Mouse (Mus musculus) lung, postnatal 0 days (tissue): ENCODE results near the gene Rxrg. TPM values are rescaled to one million over a fixed set of nuclear protein-coding genes. Genes with fewer than 3 reads are reported as not detected.

Experiments
- ATAC-seq: fragments of 200-750 bp; cut with Nextera tagmentation; 2 replicates; pipeline ENCODE4 v1.8.0; 2017; ENCODE audit warnings: moderate library complexity
- DNase-seq: peaks from one replicate; pipeline ENCODE4 v3.0.0-alpha.2; 2016; ENCODE audit warnings: low spot score
- H3K27ac ChIP-seq: fragments of 300-500 bp; sonication (generic); 2 replicates; pipeline ENCODE4 v1.5.1; 2014; ENCODE audit warnings: antibody characterized with exemption, mild to moderate bottlenecking, low read length, mixed read lengths
- H3K27me3 ChIP-seq: fragments of 300-500 bp; sonication (generic); replicated peaks from 2 replicates; pipeline ENCODE4 v1.6.1; 2014; ENCODE audit warnings: low read length, mixed read lengths; ENCODE audit not compliant: insufficient read depth
- H3K36me3 ChIP-seq: fragments of 300-500 bp; sonication (generic); 2 replicates; pipeline ENCODE4 v1.6.1; 2014; ENCODE audit warnings: low read length, mixed read lengths; ENCODE audit not compliant: insufficient read depth
- H3K4me1 ChIP-seq: fragments of 300-500 bp; sonication (generic); 2 replicates; pipeline ENCODE4 v1.6.1; 2014; ENCODE audit warnings: antibody characterized with exemption, low read depth, low read length, mixed read lengths; ENCODE audit not compliant: insufficient read depth
- H3K4me2 ChIP-seq: fragments of 300-500 bp; sonication (generic); replicated peaks from 2 replicates; pipeline ENCODE4 v1.6.1; 2014; ENCODE audit warnings: low read depth, mild to moderate bottlenecking, low read length, moderate library complexity, mixed read lengths
- H3K4me3 ChIP-seq: fragments of 300-500 bp; sonication (generic); 2 replicates; pipeline ENCODE4 v1.5.1; 2014; ENCODE audit warnings: low read depth, low read length
- H3K9ac ChIP-seq: fragments of 300-500 bp; sonication (generic); replicated peaks from 2 replicates; pipeline ENCODE4 v1.6.1; 2014; ENCODE audit warnings: low read depth, mild to moderate bottlenecking
- H3K9me3 ChIP-seq: fragments of 300-500 bp; sonication (generic); 2 replicates; pipeline ENCODE4 v1.6.1; 2016; ENCODE audit warnings: low read length, mixed read lengths
- CTCF ChIP-seq: IDR thresholded peaks from 2 replicates; pipeline ENCODE4 v1.5.1; 2016; ENCODE audit warnings: antibody characterized with exemption, mild to moderate bottlenecking
- EP300 ChIP-seq: IDR thresholded peaks from 2 replicates; pipeline ENCODE4 v1.6.1; 2016; ENCODE audit warnings: antibody characterized with exemption, mild to moderate bottlenecking, control low read depth
- WGBS: fragments of 180-500 bp; shearing (Covaris S2); extraction: QIAGEN DNeasy Blood & Tissue Kit; methylation state at CpG from one replicate; pipeline ENCODE4 v1.1.7; 2014; 5-methylcytosine and 5-hydroxymethylcytosine counted together
- polyA plus RNA-seq: library from polyadenylated mRNA; unstranded; fragments of >200 nt; fragmentation: Nextera tagmentation; extraction: Ambion mirVana; gene quantifications from 2 replicates; pipeline ENCODE4 v1.2.1, GENCODE M21; 2015

Rxrg gene
- polyA plus RNA-seq, 1 experiment from 2014 or later, result 0.42 TPM

GRCm38 (mm10) chr1:167672433-167672987, 74.3 kb downstream of the Rxrg start:
- DNase-seq, result no peak
- TF ChIP-seq EP300, result no peak
- no peak for TF ChIP-seq CTCF
- H3K36me3 ChIP-seq, result no peaks in the 10 kb centered on the region
- no peak overlapping the region for H3K4me2 ChIP-seq
- H3K27me3 ChIP-seq, result 0 out of 2 replicates have a peak, but pooled peaks cover 14% of the 10 kb centered on the region
- no peak overlapping the region for H3K9ac ChIP-seq
- H3K9me3 ChIP-seq, result no peaks in the 10 kb centered on the region
- no peak overlapping the region for H3K27ac ChIP-seq
- no peak overlapping the region for H3K4me3 ChIP-seq
- no peaks in the 10 kb centered on the region for H3K4me1 ChIP-seq
- WGBS, result 12% methylated on average over 17 of the region's 17 CpGs
- ATAC-seq, result no peak

- H3K4me2 ChIP-seq, result no peak overlapping the region
- no peak overlapping the region for H3K4me3 ChIP-seq
- TF ChIP-seq CTCF, result no peak
- no peak for TF ChIP-seq EP300
- no peak overlapping the region for H3K9ac ChIP-seq
- H3K27me3 ChIP-seq, result no peaks in the 10 kb centered on the region
- no peaks in the 10 kb centered on the region; the same call in 1 of the 2 replicates for H3K9me3 ChIP-seq
- no peaks in the 10 kb centered on the region for H3K36me3 ChIP-seq
- no peak overlapping the region for H3K27ac ChIP-seq
- H3K4me1 ChIP-seq, result no peaks in the 10 kb centered on the region
- DNase-seq (no peak), ATAC-seq (no peak)
- 91% methylated on average over 6 of the region's 6 CpGs for WGBS
These were observed 80.9 kb downstream of the Rxrg start for GRCm38 (mm10) chr1:167679061-167679460.

GRCm38 (mm10) chr1:167688001-167688346, 89.8 kb downstream of the Rxrg start:
- no peak overlapping the region for H3K9ac ChIP-seq

GRCm38 (mm10) chr1:167688347-167689231, 90.4 kb downstream of the Rxrg start:
- Histone ChIP-seq H3K27ac (no peak overlapping the region), H3K4me1 (0 out of 2 replicates have a peak, but pooled peaks cover 3% of the 10 kb centered on the region), H3K9me3 (no peaks in the 10 kb centered on the region), H3K4me3 (peak overlapping the region; percentile 46), H3K4me2 (peak overlapping the region; percentile 74), H3K9ac (no peak overlapping the region), H3K36me3 (no peaks in the 10 kb centered on the region), H3K27me3 (peaks cover 64% of the 10 kb centered on the region)
- TF ChIP-seq CTCF (no peak), EP300 (no peak)
- DNase-seq (peak; percentile 26), ATAC-seq (peak; percentile 57)
- 4% methylated on average over 73 of the region's 98 CpGs for WGBS

More at GRCm38 (mm10) chr1:167688001-167688346, 89.8 kb downstream of the Rxrg start:
- Histone ChIP-seq H3K4me1 (0 out of 2 replicates have a peak, but pooled peaks cover 3% of the 10 kb centered on the region), H3K4me2 (peak overlapping the region; percentile 74; the same call in 1 of the 2 replicates), H3K4me3 (no peak overlapping the region), H3K27me3 (peaks cover 63% of the 10 kb centered on the region), H3K36me3 (no peaks in the 10 kb centered on the region), H3K9me3 (no peaks in the 10 kb centered on the region), H3K27ac (no peak overlapping the region)
- DNase-seq (no peak), ATAC-seq (no peak)
- WGBS, result 3% methylated on average over 8 of the region's 8 CpGs
- TF ChIP-seq CTCF, result no peak
- no peak for TF ChIP-seq EP300

GRCm38 (mm10) chr1:167689232-167689261, 90.9 kb downstream of the Rxrg start, which contains the start of gene Lmx1a:
Gene Lmx1a (plus strand): TSS chr1:167689237.
- WGBS, result 0% methylated on average over 3 of the region's 3 CpGs
- no peak within 1 kb of the TSS for H3K9ac ChIP-seq
- TF ChIP-seq EP300, result no peak
- TF ChIP-seq CTCF, result no peak
- no peaks in the 10 kb centered on the region for H3K36me3 ChIP-seq
- no peaks in the 10 kb centered on the region for H3K9me3 ChIP-seq
- no peak for DNase-seq
- H3K4me3 ChIP-seq, result peak within 1 kb of the TSS; percentile 46
- ATAC-seq, result no peak
- 0 out of 2 replicates have a peak, but pooled peaks cover 3% of the 10 kb centered on the region for H3K4me1 ChIP-seq
- H3K4me2 ChIP-seq, result peak within 1 kb of the TSS; percentile 74
- peaks cover 64% of the 10 kb centered on the region for H3K27me3 ChIP-seq
- no peak within 1 kb of the TSS for H3K27ac ChIP-seq

Other genes with a start within 250 kb of the Rxrg start
- 33.2 and 35.4 TPM in 2 replicates for gene Aldh9a1, start 248.4 kb upstream of the Rxrg start, polyA plus RNA-seq
- 67.5 and 70.1 TPM in 2 replicates for gene Mgst3, start 204.5 kb upstream of the Rxrg start, polyA plus RNA-seq
- gene Lrrc52, start 131.6 kb upstream of the Rxrg start, polyA plus RNA-seq, result 0.99 and 1.1 TPM in 2 replicates
- gene Lmx1a, start 90.9 kb downstream of the Rxrg start, polyA plus RNA-seq, result not detected in 2 replicates